Mouse (Mus musculus): Measurements from ENCODE around the gene Glyr1. TPM values are rescaled to one million over a fixed set of nuclear protein-coding genes. Genes with fewer than 3 reads are reported as not detected.

The Glyr1 gene
- polyA plus RNA-seq, 1 experiment from 2014 or later: 91.3 TPM

Other genes with a start within 250 kb of the Glyr1 start
- gene 4930562C15Rik, start 214.4 kb downstream of the Glyr1 start, polyA plus RNA-seq (2014; fragmentation: Nextera tagmentation; extraction: Ambion mirVana): 0.33 and 0.39 TPM in 2 replicates
- 36.3 and 39.0 TPM in 2 replicates for gene Ubald1, start 169.5 kb downstream of the Glyr1 start, polyA plus RNA-seq (2014; fragmentation: Nextera tagmentation; extraction: Ambion mirVana)
- gene Mgrn1, start 163.6 kb downstream of the Glyr1 start, polyA plus RNA-seq (2014; fragmentation: Nextera tagmentation; extraction: Ambion mirVana): 76.2 and 87.8 TPM in 2 replicates
- gene Nudt16l1, start 111.1 kb downstream of the Glyr1 start, polyA plus RNA-seq (2014; fragmentation: Nextera tagmentation; extraction: Ambion mirVana): 143 and 162 TPM in 2 replicates
- 48.3 and 53.9 TPM in 2 replicates for gene Anks3, start 85.7 kb downstream of the Glyr1 start, polyA plus RNA-seq (2014; fragmentation: Nextera tagmentation; extraction: Ambion mirVana)
- 0.22 TPM in 1 of 2 replicates, not detected in the other for gene Sept12, start 52.0 kb downstream of the Glyr1 start, polyA plus RNA-seq (2014; fragmentation: Nextera tagmentation; extraction: Ambion mirVana)
- 5.8 and 9.3 TPM in 2 replicates for gene Smim22, start 42.6 kb downstream of the Glyr1 start, polyA plus RNA-seq (2014; fragmentation: Nextera tagmentation; extraction: Ambion mirVana)
- 50.2 and 53.0 TPM in 2 replicates for gene Rogdi, start 36.3 kb downstream of the Glyr1 start, polyA plus RNA-seq (2014; fragmentation: Nextera tagmentation; extraction: Ambion mirVana)
- gene Ubn1, start 194 bp upstream of the Glyr1 start, polyA plus RNA-seq (2014; fragmentation: Nextera tagmentation; extraction: Ambion mirVana): 24.0 and 24.2 TPM in 2 replicates
- 15.3 and 19.3 TPM in 2 replicates for gene Ppl, start 82.6 kb upstream of the Glyr1 start, polyA plus RNA-seq (2014; fragmentation: Nextera tagmentation; extraction: Ambion mirVana)
- 0.22 and 0.36 TPM in 2 replicates for gene Sec14l5, start 97.2 kb upstream of the Glyr1 start, polyA plus RNA-seq (2014; fragmentation: Nextera tagmentation; extraction: Ambion mirVana)
- 14.5 and 18.3 TPM in 2 replicates for gene Nagpa, start 154.1 kb upstream of the Glyr1 start, polyA plus RNA-seq (2014; fragmentation: Nextera tagmentation; extraction: Ambion mirVana)
- 4.8 and 7.6 TPM in 2 replicates for gene AU021092, start 172.4 kb upstream of the Glyr1 start, polyA plus RNA-seq (2014; fragmentation: Nextera tagmentation; extraction: Ambion mirVana)
- gene Alg1, start 183.8 kb upstream of the Glyr1 start, polyA plus RNA-seq (2014; fragmentation: Nextera tagmentation; extraction: Ambion mirVana): 36.8 and 38.2 TPM in 2 replicates
- 25.5 and 32.2 TPM in 2 replicates for gene Eef2kmt, start 206.1 kb upstream of the Glyr1 start, polyA plus RNA-seq (2014; fragmentation: Nextera tagmentation; extraction: Ambion mirVana)

All from embryonic facial prominence, embryonic 14.5 days (tissue).